Mouse (Mus musculus) left cerebral cortex, postnatal 14 days (tissue): Measurements from ENCODE around the gene Ifrd2. TPM values are rescaled to one million over a fixed set of nuclear protein-coding genes. Genes with fewer than 3 reads are reported as not detected.

Experiments
- DNase-seq, 2 experiments: peaks; one replicate each; pipeline ENCODE4 v3.0.0; 2021 to 2022; ENCODE audit warnings: low spot score in 2 of 2, mixed read lengths in 1 of 2
- intact Hi-C: fragments of 180-260 bp; cut with DNase I; formaldehyde crosslinking; loops from one replicate; pipeline ENCODE4 v1.15.1; 2025
- total RNA-seq, 2 experiments: library from RNA; stranded (reverse); gene quantifications; 2 replicates each; pipeline ENCODE4 v1.2.3; 2021

Ifrd2 gene
- total RNA-seq, 2 experiments from 2014 or later = 8.9 to 9.7 TPM

- DNase-seq = no peak
- intact Hi-C loops = no loop called here
Measured at GRCm38 (mm10) chr9:107590773-107591060, 3.3 kb downstream of the Ifrd2 start.

GRCm38 (mm10) chr9:107593101-107593976, 5.9 kb downstream of the Ifrd2 start:
- intact Hi-C loops = no loop called here
- no peak for DNase-seq

GRCm38 (mm10) chr9:107594281-107595062, 7.0 kb downstream of the Ifrd2 start:
- DNase-seq = no peak
- intact Hi-C loops = no loop called here

GRCm38 (mm10) chr9:107596619-107597569, 9.5 kb downstream of the Ifrd2 start:
- DNase-seq = no peak
- intact Hi-C loops = no loop called here

- intact Hi-C loops = no loop called here
- DNase-seq = no peak
Measured at GRCm38 (mm10) chr9:107598385-107598784, 10.9 kb downstream of the Ifrd2 start.

- intact Hi-C loops = no loop called here
- DNase-seq = no peak
Measured at GRCm38 (mm10) chr9:107599433-107599832, 12.0 kb downstream of the Ifrd2 start.

- intact Hi-C loops = loop anchor here (5.0 kb wide), 1 partner anchor 137 kb away; no protein-coding TSS in a partner anchor
- peak in 1 of 2 experiments; percentile 44 for DNase-seq
Measured at GRCm38 (mm10) chr9:107599842-107600241, 12.4 kb downstream of the Ifrd2 start.

GRCm38 (mm10) chr9:107600745-107601144, 13.3 kb downstream of the Ifrd2 start:
- DNase-seq = no peak
- intact Hi-C loops = loop anchor here (5.0 kb wide), 1 partner anchor 137 kb away; no protein-coding TSS in a partner anchor

GRCm38 (mm10) chr9:107601275-107601674, 13.8 kb downstream of the Ifrd2 start:
- no peak for DNase-seq
- intact Hi-C loops = loop anchor here (5.0 kb wide), 1 partner anchor 136 kb away; no protein-coding TSS in a partner anchor

GRCm38 (mm10) chr9:107602068-107602648, 14.7 kb downstream of the Ifrd2 start:
- intact Hi-C loops = loop anchor here (1.0 to 5.0 kb wide), 3 partner anchors 42 to 135 kb away; no protein-coding TSS in a partner anchor
- DNase-seq = peak; percentile 89 to 95

- DNase-seq = no peak
- intact Hi-C loops = loop anchor here (2.0 to 5.0 kb wide), 2 partner anchors 74 to 134 kb away; no protein-coding TSS in a partner anchor
Measured at GRCm38 (mm10) chr9:107603251-107603650, 15.8 kb downstream of the Ifrd2 start.

GRCm38 (mm10) chr9:107605041-107605661, 17.7 kb downstream of the Ifrd2 start:
- intact Hi-C loops = no loop called here

GRCm38 (mm10) chr9:107606591-107606990, 19.1 kb downstream of the Ifrd2 start:
- intact Hi-C loops = no loop called here
- no peak for DNase-seq

More at GRCm38 (mm10) chr9:107605041-107605661, 17.7 kb downstream of the Ifrd2 start:
- DNase-seq = no peak

GRCm38 (mm10) chr9:107607036-107607435, 19.6 kb downstream of the Ifrd2 start:
- no peak for DNase-seq
- intact Hi-C loops = no loop called here

GRCm38 (mm10) chr9:107607653-107608245, 20.3 kb downstream of the Ifrd2 start:
- intact Hi-C loops = no loop called here
- no peak for DNase-seq

GRCm38 (mm10) chr9:107608741-107609432, 21.4 kb downstream of the Ifrd2 start, which contains the start of gene Sema3b:
Gene Sema3b (minus strand): TSS chr9:107609229.
- intact Hi-C loops = no loop called here
- no peak for DNase-seq

GRCm38 (mm10) chr9:107609433-107609830, 22.0 kb downstream of the Ifrd2 start:
- intact Hi-C loops = no loop called here

More at GRCm38 (mm10) chr9:107609433-107609830, 22.0 kb downstream of the Ifrd2 start:
- no peak for DNase-seq
